Mouse (Mus musculus) yolk sac, embryonic 10.5 days (tissue): ENCODE measurements around the gene Socs4.

Experiments used
- DNase-seq: peaks from one replicate; pipeline ENCODE4 v3.0.0-alpha.2; 2017; ENCODE audit warnings: low spot score

Gene Socs4

GRCm38 (mm10) chr14:47276637-47277393 lies at the start of gene Socs4, which contains the start of gene Wdhd1:
Socs4 (plus strand) TSS chr14:47276931.
Wdhd1 (minus strand) TSS chr14:47276857.
- peak; percentile 96 for DNase-seq

GRCm38 (mm10) chr14:47229796-47230376 lies 46.8 kb upstream of the Socs4 start:
- no peak for DNase-seq

- DNase-seq = no peak
Measured at GRCm38 (mm10) chr14:47233602-47234001, 43.1 kb upstream of the Socs4 start.

GRCm38 (mm10) chr14:47234032-47234431 lies 42.7 kb upstream of the Socs4 start:
- DNase-seq = no peak

GRCm38 (mm10) chr14:47234526-47235250 lies 42.0 kb upstream of the Socs4 start:
- DNase-seq = no peak

- DNase-seq = no peak
Measured at GRCm38 (mm10) chr14:47236491-47236890, 40.2 kb upstream of the Socs4 start.

- DNase-seq = no peak
Measured at GRCm38 (mm10) chr14:47237286-47237685, 39.4 kb upstream of the Socs4 start.

GRCm38 (mm10) chr14:47240600-47240999 lies 36.1 kb upstream of the Socs4 start:
- DNase-seq = peak; percentile 24

- no peak for DNase-seq
Measured at GRCm38 (mm10) chr14:47241046-47241445, 35.7 kb upstream of the Socs4 start.

- DNase-seq = no peak
Measured at GRCm38 (mm10) chr14:47242753-47243152, 34.0 kb upstream of the Socs4 start.

- no peak for DNase-seq
Measured at GRCm38 (mm10) chr14:47249839-47250238, 26.9 kb upstream of the Socs4 start.

GRCm38 (mm10) chr14:47264866-47265265 lies 11.9 kb upstream of the Socs4 start:
- DNase-seq = no peak

GRCm38 (mm10) chr14:47265829-47266228 lies 10.9 kb upstream of the Socs4 start:
- no peak for DNase-seq

- DNase-seq = no peak
Measured at GRCm38 (mm10) chr14:47269056-47269455, 7.7 kb upstream of the Socs4 start.

- DNase-seq = no peak
Measured at GRCm38 (mm10) chr14:47269706-47270105, 7.0 kb upstream of the Socs4 start.

GRCm38 (mm10) chr14:47273751-47274150 lies 3.0 kb upstream of the Socs4 start:
- DNase-seq = no peak

- DNase-seq = no peak
Measured at GRCm38 (mm10) chr14:47275417-47275816, 1.3 kb upstream of the Socs4 start.

- DNase-seq = no peak
Measured at GRCm38 (mm10) chr14:47276036-47276603, 611 bp upstream of the Socs4 start.

GRCm38 (mm10) chr14:47279058-47279457 lies 2.3 kb downstream of the Socs4 start:
- DNase-seq = no peak

- DNase-seq = no peak
Measured at GRCm38 (mm10) chr14:47281535-47281934, 4.8 kb downstream of the Socs4 start.

- no peak for DNase-seq
Measured at GRCm38 (mm10) chr14:47283568-47283967, 6.8 kb downstream of the Socs4 start.

GRCm38 (mm10) chr14:47285271-47285670 lies 8.5 kb downstream of the Socs4 start:
- no peak for DNase-seq

- DNase-seq = no peak
Measured at GRCm38 (mm10) chr14:47286215-47286614, 9.5 kb downstream of the Socs4 start.
